15 mouse cellular contexts compared by ENCODE assay signal in the genomic region with DNA sequence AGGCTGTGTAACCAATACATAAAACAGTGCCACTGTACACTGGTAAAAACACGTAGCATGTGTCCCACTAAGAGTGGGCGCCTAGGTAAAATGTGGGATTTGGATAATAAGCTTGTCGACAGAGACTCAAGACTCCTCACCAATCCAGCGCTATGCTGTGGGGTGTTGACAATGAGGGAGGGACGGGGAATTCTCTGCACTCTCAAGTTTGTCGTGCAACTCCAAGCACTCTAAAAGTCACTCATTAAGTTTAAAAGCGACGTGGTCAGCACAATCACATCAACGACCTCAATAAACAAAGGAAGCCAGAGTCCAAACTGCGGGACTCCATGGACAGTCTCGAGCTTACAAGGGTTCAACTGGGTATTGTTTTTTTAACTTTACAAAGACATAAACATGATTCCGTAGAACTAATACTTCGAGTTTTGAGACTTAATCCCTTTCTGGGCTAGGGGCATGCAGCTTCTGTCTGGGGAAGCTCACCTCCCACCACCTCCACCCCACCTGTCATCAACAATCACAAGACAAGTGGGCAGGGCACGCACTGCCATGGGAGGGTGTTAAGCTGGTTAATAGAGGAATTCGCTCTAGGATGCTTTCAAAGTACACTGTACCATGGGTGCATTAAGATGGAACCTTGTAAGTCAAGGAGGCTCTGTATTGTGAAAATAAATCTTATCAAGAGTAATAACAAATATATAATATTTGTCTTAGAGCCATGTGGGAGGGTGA. TPM values are rescaled to one million over a fixed set of nuclear protein-coding genes. Genes with fewer than 3 reads are reported as not detected.
"Had no signal": no experiment of that assay in that cellular context is flagged by ENCODE, and none has a peak within 500 bp of the region (broad histone marks: within the 10 kb centered on the region; RNA-seq: fewer than 3 reads in every experiment).

No protein-coding gene starts in this region.

- DNase-seq: kidney, postnatal 25 days; lung, adult 18-20 months; right cerebral cortex, postnatal 25 days; thymus, postnatal 4 days had no signal

- H3K27ac ChIP-seq: left cerebral cortex, adult 2 months; limb, embryonic 12.5 days; liver, embryonic 14.5 days; midbrain, embryonic 12.5 days had no signal

- H3K27me3 ChIP-seq: limb, embryonic 12.5 days; midbrain, embryonic 12.5 days had no signal

- ATAC-seq: midbrain, embryonic 16.5 days had no signal

- H3K36me3 ChIP-seq: limb, embryonic 12.5 days; midbrain, embryonic 12.5 days had no signal

- H3K9ac ChIP-seq: limb, embryonic 12.5 days; liver, embryonic 14.5 days; midbrain, embryonic 12.5 days had no signal

- H3K4me1 ChIP-seq: midbrain, embryonic 12.5 days had no signal

- H3K4me3 ChIP-seq: left cerebral cortex, adult 2 months; limb, embryonic 12.5 days; midbrain, embryonic 12.5 days had no signal

- H3K9me3 ChIP-seq: limb, embryonic 12.5 days; midbrain, embryonic 12.5 days had no signal

- H3K4me2 ChIP-seq: limb, embryonic 12.5 days; midbrain, embryonic 12.5 days had no signal

RNA-seq across cellular contexts. Expression of a gene that starts 7.1 kb away (rescaled TPM):
- total RNA-seq: layer of hippocampus, postnatal 25 days; left cerebral cortex, adult 2 months; left cerebral cortex, postnatal 14 days; liver, adult 2 months; megakaryocyte-erythroid progenitor cell, adult 5-6 weeks had no signal
- polyA plus RNA-seq: limb, embryonic 12.5 days; liver, adult 2 months; liver, embryonic 14.5 days; midbrain, embryonic 12.5 days; midbrain, embryonic 16.5 days; small intestine, adult 2 months; stomach, embryonic 16.5 days had no signal
